Mouse (Mus musculus) c-Kit-positive CD71-positive TER-119-positive erythroid progenitor cells, embryonic 14.5 days (primary cell): ENCODE measurements around the gene Adipor2.

Source experiments
- DNase-seq: peaks from one replicate; pipeline ENCODE4 v3.0.0-alpha.2; 2013; ENCODE audit warnings: low spot score

Adipor2 gene

DNA sequence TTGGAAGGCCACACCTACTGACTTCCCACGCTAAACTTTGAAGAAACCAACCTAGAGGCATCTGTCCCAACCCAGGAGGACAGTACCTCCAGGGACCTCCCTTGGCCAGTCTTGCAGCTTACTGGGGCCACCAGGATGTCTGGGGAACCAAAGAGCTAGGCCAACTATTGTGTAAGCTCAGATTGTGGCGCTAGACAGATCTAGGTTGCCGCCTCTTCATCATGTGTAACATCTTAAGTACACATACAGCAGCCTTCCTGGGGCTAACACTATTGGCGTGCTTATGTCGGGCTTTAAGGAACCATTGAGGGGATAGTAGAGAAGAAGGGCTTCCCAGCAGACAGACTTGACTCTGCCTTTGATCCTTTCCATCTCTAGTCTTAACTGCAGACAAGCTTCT, 69.7 kb downstream of the Adipor2 start:
- DNase-seq, result no peak

DNA sequence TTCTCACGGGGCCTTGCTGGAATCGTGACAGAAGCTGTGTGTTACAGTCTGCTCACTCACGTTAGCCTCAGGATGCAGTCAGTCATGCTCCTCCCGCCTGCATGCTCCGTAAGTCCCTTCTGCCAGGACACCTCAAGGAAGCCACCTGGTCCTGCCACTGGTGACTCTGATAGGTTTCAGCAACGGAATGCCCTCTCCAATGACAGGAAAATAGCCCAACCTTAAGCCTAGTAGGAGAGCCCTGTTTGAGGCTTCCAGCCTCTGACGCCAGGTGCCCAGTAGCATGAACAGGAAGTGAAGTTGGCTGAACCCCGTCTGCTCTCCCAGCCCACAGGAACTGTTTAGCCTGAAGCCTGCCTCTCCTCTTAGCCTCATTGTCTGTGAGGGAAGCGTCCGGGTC, 71.2 kb downstream of the Adipor2 start:
- DNase-seq, result no peak

DNA sequence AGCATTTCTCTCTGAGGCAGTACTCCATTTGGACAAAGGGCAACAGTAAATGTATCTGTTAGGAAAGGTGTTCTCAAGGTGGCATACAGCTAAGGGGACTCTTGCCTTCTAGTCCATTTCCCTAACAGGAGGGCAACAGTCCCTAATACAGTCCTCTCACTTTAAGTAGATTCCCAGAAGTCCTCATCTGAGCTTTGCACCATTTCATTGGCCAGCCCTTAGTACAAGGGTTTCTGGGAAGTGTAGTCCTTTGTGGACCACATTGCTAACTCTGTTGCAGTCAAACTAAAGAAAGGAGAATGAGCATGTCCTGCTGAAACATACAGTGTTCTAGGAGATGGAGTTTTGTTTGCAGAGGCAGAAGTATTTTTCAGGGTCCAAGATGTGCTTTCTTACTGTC, 76.1 kb downstream of the Adipor2 start:
- DNase-seq, result no peak

DNA sequence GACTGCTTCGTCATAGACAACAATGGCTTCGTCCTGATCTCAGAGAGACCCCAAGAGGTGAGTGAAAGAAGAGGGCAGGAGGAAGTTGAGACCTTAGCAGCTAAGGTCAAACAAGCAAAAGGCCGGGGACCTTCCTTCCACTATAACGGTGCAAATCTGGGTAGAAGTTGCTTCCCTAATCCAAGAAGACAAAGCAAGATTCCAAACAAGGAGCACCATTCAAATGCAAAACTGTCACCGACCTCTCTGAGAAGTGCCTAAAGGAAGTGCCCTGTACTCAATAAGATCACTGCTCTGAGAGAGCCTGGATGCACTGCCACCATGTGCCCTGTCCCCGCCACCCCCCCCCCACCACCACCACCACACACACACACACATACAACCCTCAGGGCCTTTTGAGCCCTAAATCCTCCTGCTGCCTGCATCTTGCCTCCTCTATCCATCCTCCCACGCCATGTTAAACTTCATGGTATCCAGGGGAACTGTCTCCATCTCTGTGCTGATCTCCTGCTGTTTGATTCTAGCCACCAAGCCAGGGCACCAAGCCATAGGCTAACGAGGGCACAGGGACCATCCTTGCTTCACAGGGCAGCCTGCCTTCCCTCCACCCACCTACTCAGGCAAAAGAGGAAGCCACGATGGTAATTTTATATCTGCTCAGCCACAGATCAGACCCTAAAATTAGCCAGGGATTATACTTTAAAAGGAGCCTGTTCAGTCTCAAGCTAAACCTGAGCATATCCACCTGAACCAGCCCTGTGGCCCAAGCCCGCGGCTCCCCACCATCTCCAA, 79.2 kb downstream of the Adipor2 start:
- no peak for DNase-seq

DNA sequence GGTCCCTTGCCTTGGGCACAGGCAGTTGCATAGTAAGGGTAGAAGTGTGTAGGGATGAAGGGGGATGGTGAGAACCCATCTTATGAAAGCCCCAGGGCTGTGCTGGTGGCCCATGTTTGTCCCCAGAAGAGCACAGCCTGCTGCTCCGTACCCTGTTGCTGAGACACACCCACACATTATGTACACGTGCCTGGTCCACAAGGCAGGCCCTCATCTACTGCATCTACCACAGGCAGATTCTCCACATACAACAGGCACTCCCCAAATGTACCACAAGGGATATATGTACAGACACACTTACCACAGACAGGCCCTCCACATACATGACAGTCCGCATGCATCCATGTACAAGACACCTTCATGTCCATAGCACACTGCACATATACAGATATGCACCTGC, 80.2 kb downstream of the Adipor2 start:
- no peak for DNase-seq

DNA sequence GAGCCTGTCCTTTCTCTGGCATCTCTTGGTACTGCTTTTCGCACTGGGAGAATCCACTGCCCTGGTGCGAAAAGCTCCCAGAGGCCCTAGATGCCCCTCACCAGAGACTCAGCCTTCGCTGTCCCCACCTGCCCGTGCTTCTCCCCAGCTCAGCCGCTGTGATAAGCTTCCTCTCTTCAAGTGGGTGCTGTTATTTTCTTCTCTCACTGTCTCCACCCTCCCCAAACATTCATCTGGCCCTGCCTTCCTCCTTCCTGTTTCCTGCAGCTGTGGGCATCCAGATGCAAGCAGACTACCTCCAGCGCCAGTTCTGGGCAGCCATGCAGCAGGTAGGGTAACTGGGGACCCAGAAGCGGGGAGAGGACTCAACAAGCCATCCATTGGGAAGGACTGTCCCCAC, 81.4 kb downstream of the Adipor2 start:
- no peak for DNase-seq

DNA sequence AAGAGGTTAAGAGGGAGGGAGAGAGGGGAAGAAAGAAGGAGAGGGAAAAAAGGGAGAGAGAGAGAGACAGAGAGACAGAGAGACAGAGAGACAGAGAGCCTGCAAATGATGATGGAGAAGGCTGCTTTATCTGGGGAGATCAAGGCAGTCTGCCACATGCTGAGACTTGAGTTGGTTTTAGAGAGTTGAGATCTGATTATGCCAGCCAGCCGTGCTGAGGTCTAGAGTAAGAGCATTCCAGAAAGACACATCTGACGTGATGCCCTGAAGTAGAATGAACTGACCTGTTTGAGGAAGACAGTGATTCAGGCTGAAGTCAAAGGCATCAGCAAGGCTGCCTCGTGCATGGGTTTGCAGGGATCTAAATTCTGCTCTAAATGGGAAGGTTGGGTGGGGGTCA, 83.7 kb downstream of the Adipor2 start:
- no peak for DNase-seq

DNA sequence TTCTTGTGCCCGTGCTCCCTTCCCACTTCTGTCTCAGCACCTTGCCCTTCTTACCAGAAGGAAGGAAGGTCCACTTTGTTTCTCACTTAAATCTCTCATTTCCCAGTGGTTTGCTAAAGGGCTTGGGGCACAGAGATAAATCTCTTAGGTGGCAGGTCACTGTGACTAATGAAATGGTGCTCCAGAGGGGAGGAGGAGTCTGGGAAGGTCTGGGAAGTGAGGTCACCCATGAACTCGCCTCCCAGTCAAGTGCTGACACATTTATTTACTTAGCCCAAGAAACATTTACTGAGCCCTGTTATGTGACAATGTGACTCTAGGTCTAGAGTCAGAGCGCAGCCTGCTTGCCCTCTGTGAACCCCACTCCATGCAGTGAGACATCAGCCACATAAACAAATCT, 84.3 kb downstream of the Adipor2 start:
- no peak for DNase-seq

DNA sequence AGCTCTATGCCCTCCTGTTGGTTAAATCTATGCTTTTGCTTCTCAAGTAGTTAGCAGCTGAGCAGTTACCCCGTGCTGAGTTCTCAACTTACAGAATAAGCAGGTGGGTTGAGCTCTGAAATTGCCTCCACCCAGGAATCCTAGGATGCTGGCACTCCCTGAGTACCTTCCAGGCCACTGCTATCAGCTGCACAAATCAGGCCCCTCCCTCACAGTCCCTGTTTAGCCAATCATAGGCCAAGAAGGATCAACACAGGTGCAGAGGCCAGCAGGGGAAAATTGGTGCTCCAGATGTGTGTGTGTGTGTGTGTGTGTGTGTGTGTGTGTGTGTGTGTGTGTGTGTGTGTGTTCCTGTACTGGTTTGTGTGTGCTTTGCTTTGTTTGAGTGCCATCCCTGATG, 85.4 kb downstream of the Adipor2 start:
- DNase-seq, result no peak

DNA sequence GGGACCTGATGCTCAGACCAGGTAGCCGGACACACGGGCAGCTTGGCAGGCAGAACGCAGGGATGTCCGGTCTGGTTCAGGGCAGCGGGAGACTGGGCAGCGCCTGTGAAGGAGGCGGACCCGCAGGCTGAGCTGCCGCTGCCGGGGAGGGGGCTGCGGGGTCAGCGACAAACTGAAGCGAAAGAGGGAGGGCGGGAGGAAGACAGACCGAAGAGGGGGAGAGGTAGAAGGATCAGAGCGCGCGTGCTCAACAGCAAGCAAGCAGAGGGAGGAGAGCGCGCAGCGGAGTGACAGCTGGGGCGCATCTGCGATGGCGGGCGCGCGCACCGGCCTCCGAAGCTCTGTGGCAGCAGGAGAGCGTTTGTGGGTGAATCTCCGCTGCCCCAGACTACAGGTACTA, 87.0 kb downstream of the Adipor2 start, which contains the start of gene Lrtm2:
Gene Lrtm2, minus strand, starts transcription at position 261 of the 400 bp plus-strand sequence.
- DNase-seq, result no peak

DNA sequence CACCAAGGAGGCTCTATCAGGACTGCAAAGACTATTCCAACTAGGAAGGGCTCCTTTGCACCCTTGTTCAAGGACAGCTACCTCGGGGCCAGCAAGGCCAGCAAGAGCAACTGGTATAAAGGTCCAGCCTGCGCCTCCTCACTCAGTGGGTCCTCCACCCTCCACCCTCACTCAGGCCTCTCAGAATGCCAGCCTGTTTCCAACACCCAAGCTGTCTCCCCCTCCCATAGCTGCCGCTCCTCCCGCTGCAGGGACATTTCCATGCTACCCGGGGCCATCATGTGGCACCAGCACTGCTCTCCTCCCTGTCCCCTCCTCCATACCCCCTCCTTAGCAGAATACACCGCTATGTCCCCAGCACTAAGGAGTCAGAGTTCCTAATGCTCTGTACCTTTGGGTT, 87.6 kb downstream of the Adipor2 start:
- no peak for DNase-seq

DNA sequence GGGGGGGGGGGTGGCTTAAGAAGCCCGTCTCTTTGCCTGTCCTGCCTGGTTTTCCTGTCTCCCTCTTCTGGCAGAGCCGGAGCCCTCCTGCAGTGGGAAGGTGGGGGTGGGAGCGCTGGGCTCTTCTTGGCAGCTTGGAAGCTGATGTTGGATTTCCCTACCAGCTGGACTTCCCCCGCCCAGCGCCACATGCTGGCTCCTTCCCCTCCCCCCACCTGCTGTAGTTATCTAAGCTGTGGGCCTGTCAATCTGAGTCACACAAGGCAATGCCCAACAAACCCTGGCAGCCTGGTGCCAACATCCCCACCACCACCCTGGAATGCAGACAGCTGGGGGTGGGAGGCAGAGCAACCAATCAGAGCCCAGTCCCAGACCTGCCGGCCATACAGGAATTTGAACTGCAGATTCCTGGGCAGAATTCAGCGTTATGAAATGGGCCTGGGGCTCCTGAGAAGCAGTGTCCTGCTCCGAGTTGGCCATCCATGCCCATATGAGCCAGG, 88.2 kb downstream of the Adipor2 start:
- no peak for DNase-seq

DNA sequence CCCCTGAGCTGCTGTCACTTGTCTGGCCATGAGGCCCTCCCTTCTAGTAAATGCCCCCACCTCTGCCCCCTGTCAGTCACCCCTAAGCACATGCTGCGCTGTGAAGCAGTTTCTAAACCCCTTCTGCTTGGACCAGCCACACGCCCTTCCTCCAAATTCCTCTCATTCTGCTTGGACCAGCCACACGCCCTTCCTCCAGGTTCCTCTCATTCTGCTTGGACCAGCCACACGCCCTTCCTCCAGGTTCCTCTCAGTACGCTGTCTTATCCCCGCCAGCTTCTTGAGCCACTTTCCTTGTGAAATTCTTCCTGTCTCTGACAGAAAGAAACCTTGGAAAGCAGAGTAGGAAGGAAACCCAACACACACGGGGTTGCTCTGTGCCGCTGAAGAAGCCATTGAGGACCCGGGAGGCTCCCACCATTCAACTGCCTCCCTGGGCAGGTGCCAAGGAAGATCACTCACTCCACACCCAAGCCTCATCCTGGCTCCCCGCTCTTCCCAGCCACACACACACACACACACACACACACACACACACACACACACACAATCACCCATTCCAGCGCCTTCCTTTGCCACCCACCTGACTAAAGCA, 88.9 kb downstream of the Adipor2 start:
- DNase-seq, result no peak

DNA sequence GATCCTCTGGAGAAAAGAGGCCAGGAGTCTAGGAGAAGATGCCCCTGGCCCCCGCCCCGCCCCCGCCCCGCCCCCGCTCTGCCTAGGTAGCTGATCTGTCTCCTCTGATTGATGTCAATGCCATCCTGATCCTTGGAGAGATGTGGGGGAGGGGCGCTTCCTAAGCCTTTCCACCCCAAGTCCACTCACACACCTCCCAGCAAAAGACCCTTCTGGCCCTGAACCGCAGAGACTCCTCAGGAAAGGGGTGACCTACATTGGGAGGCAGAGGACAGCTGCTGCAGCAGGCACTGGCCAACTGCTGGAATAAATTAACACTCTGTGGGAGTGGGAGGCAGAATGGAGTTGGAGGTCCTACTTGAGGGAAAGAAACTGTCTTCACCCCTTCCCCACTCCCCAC, 91.0 kb downstream of the Adipor2 start:
- DNase-seq, result no peak

DNA sequence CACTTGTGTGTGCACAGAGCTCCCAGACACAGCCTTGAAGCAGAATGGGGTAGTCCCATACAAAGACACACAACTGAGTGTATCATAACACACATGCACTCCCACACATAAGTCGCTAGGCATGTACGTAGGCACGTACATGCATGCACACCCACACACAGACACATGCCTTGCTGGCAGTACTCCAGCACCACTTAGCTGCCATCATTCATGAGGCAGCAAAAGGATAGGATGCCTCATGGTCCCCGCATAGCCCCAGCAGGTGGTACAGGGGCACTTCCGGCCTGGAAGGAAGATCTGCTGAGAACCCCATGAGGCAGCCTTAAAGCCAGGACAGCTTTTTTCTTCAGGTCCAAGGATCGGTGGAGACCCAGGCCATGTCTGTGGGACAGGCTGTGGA, 91.5 kb downstream of the Adipor2 start:
- no peak for DNase-seq

DNA sequence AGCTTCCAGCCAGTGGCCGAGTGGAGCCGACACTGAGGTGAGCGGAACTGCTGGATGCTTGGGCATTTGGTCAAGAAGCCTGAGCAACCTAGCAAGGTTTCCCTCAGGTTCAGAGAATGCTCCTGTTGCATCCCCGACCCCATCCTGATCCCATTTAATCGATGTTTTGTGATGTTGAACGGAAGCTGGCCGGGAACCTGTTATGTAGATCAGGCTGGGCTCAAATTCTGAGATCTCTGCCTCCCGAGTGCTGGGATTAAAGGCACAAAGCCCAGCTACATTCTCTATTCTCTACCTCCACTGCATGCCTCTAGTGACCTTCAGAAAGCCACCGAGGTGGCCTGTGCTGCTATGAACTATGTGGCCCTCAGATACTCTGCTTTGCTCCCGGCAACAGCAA, 92.7 kb downstream of the Adipor2 start:
- no peak for DNase-seq

DNA sequence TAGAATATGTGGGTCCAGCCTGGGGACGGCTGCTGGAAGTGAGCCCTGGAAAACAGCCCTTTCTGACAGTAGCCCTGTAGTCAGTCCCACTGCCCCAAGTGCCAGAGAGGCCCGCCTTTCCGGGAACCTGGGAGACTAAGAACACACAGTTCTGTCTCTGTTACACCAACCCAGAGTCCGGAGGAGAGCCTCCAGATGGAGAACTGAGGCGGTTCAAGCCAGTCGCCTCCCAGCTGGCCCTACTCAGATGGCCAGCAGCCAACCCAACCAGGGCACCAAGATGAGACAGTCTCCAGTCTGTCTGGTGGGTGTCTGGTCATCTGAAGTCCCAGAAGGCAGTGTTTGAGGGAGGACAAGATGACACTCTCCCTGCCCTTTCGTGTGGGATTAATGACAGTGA, 95.8 kb downstream of the Adipor2 start:
- DNase-seq, result no peak

DNA sequence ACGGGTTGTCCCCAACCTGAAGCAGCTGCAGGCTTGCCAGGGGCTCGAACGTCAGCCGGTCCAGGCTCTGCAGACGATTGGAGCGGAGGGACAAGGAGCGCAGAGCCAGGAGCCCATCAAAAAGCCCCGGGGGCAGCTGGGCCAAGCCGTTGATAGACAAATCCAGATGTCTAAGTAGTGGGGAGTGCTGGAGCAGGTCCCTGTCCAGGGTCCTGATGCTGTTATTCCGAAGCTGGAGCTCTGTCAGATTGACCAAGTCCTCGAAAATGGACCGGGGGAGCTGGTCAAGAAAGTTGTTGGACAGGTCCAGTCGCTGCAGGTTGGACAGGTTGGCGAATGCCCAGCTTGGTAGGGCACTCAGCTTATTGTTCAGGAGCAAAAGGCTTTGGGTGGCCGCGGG, 97.0 kb downstream of the Adipor2 start:
- no peak for DNase-seq

DNA sequence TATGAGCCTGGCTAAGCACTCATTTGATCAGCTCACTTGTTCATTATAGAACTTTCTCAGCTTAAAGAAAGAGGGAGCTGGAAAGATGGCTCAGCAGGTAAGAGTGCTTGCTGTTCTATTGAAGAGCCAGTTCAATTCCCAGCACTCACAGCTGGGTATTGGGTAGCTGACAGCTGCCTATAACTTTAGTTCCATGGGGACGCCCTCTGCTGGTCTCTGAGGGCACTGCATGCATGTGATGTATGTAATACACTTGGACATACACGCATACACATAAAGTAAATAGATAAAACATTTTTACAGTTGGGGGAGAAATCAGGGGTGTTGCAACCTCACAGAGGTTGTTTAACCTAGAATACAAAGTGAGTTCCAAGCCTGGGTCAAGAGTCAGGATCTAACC, 98.1 kb downstream of the Adipor2 start:
- no peak for DNase-seq

DNA sequence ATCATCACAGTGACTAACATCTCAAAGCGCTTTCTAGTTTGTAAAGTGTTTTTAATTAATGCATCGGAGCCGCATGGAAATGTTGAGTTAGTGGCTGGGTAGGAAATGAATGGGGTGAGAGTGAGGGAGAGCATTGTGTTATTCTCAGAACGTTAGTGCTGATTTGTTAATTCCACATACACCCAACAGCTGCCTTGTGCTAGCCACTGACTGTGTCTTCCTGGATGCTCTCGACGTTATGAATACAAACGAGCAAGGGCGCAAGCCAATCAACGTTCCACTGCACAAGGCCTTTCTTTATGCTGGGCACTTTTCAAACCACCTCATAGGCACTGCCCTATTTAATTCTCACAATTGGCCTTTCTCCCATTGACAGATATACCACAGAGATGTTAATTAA, 98.8 kb downstream of the Adipor2 start:
- DNase-seq, result no peak

DNA sequence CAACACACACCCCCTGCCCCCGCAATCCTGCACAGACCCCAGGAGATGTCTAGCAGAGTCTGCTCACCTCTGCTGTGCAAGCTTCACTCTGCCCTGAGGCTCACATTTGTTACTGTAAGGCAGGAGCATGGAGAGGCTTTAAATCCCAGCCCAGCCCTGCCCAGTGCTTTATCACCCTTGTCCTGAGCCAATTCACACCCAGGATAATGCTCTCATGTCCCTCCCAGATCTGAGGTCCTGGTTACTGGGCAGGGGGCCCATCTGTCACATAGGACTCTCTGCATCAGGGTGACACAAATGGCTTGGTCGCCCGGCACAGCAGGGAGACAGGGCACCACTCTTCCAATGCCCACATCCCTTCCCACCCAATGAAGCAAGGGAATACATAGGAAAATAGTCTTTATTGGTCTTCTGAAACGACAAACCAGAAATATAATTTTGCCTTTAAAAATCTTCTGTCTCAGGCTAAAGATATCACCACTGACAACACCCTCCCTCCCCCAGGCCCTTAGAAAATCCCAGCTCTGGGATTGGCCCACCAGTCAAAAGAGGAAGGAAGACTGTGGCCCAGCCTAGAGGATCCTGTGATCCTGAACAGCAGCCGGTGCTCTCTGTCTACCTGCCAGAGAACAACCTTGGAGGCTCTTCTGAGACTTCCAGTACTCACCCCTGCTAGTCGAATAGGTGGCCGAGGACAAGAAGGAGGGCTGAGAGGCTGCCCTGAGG, 102.6 kb downstream of the Adipor2 start:
- DNase-seq, result no peak

DNA sequence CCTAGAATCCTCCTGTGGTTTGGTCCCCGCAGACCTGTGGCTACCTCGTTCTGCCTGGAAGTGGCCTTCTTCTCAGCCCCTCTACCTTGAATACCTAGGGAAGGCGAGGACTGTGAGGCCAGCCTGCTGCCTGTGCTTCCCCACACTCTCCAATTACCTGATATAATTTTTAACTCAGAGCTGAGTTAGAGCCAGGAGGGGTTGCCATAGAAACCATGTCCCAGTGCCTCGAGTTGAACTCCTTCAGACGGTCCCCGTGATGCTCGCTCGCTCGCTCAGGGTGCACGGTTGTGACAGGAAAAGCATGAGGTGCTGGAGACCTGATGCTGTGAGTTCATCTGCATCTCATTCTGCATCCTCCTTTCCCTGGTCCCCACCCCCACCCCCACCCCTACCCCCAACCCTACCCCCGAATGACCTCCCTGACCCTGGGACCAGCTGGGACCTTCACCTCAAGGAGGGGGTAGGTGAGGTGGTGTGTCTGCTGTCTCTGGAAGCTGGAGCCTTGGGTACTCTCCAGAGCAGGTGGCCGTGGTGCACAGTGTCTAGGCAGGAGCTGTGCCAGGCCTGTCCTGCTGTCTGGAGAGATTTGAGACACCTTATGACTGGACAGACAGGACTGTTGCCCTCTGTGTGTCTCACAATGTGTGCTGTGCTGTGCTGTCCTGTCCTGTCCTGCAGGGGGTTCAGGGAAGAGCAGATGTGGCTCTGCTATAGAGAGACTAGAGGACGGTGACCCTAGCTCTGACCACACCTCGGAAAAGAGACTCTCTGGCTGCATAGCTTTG, 103.7 kb downstream of the Adipor2 start:
- DNase-seq, result no peak
